Mouse (Mus musculus) liver, embryonic 16.5 days (tissue): ENCODE measurements around the gene Top2a. TPM values are rescaled to one million over a fixed set of nuclear protein-coding genes. Genes with fewer than 3 reads are reported as not detected.

Source experiments
- ATAC-seq: fragments of 200-750 bp; cut with Nextera tagmentation; 2 replicates; pipeline ENCODE4 v1.8.0; 2017; ENCODE audit warnings: low read depth, mild to moderate bottlenecking, moderate number of reproducible peaks, moderate library complexity
- H3K27ac ChIP-seq: fragments of 300-500 bp; sonication (generic); 2 replicates; pipeline ENCODE4 v1.5.1; 2014; ENCODE audit warnings: mild to moderate bottlenecking, low read length
- H3K27me3 ChIP-seq: fragments of 300-500 bp; sonication (generic); 2 replicates; pipeline ENCODE4 v1.6.1; 2014; ENCODE audit warnings: low read depth, low read length, mixed read lengths; ENCODE audit not compliant: control insufficient read depth, insufficient read depth
- H3K36me3 ChIP-seq: fragments of 300-500 bp; sonication (generic); 2 replicates; pipeline ENCODE4 v1.6.1; 2014; ENCODE audit warnings: mild to moderate bottlenecking; ENCODE audit not compliant: control insufficient read depth, insufficient read depth
- H3K4me1 ChIP-seq: fragments of 300-500 bp; sonication (generic); 2 replicates; pipeline ENCODE4 v1.6.1; 2014; ENCODE audit warnings: low read depth, low read length, mixed read lengths; ENCODE audit not compliant: control insufficient read depth
- H3K4me2 ChIP-seq: fragments of 300-500 bp; sonication (generic); 2 replicates; pipeline ENCODE4 v1.6.1; 2014; ENCODE audit warnings: low read depth, low read length, mixed read lengths
- H3K4me3 ChIP-seq: fragments of 300-500 bp; sonication (generic); 2 replicates; pipeline ENCODE4 v1.5.1; 2014; ENCODE audit warnings: low read depth, mild to moderate bottlenecking, low read length
- H3K9ac ChIP-seq: fragments of 300-500 bp; sonication (generic); 2 replicates; pipeline ENCODE4 v1.6.1; 2014; ENCODE audit warnings: low read depth, low read length
- H3K9me3 ChIP-seq: fragments of 300-500 bp; sonication (generic); replicated peaks from 2 replicates; pipeline ENCODE4 v1.6.1; 2016; ENCODE audit warnings: low read length; ENCODE audit not compliant: control insufficient read depth
- WGBS: fragments of 180-500 bp; shearing (Covaris S2); extraction: QIAGEN DNeasy Blood & Tissue Kit; methylation state at CpG from one replicate; pipeline ENCODE4 v1.1.7; 2014; ENCODE audit not compliant: insufficient replicate concordance; 5-methylcytosine and 5-hydroxymethylcytosine counted together
- polyA plus RNA-seq: library from polyadenylated mRNA; unstranded; fragments of >200 nt; fragmentation: Nextera tagmentation; extraction: Ambion mirVana; gene quantifications from 2 replicates; pipeline ENCODE4 v1.2.1, GENCODE M21; 2015

The Top2a gene
- polyA plus RNA-seq, 1 experiment from 2014 or later = 189 TPM

GRCm38 (mm10) chr11:98981997-98982772, 41.8 kb downstream of the Top2a start:
- H3K9me3 ChIP-seq = no peaks in the 10 kb centered on the region
- WGBS = under 1% methylated on average over 88 of the region's 94 CpGs

GRCm38 (mm10) chr11:98981289-98981996, 42.5 kb downstream of the Top2a start:
- Histone ChIP-seq H3K27ac (no peak overlapping the region), H3K9me3 (no peaks in the 10 kb centered on the region), H3K36me3 (no peaks in the 10 kb centered on the region), H3K9ac (no peak overlapping the region), H3K27me3 (peaks cover 51% of the 10 kb centered on the region), H3K4me2 (peak overlapping the region; percentile 68), H3K4me3 (peak overlapping the region; percentile 50), H3K4me1 (no peaks in the 10 kb centered on the region)
- ATAC-seq = no peak
- 36% methylated on average over 20 of the region's 20 CpGs for WGBS

More at GRCm38 (mm10) chr11:98981997-98982772, 41.8 kb downstream of the Top2a start:
- Histone ChIP-seq H3K27ac (no peak overlapping the region), H3K36me3 (no peaks in the 10 kb centered on the region), H3K4me3 (peak overlapping the region; percentile 50), H3K9ac (no peak overlapping the region), H3K4me2 (peak overlapping the region; percentile 68), H3K4me1 (no peaks in the 10 kb centered on the region), H3K27me3 (peaks cover 51% of the 10 kb centered on the region)
- ATAC-seq = 0 out of 2 replicates have a peak, but pooled peaks have one; percentile 32

GRCm38 (mm10) chr11:98979356-98979755, 44.6 kb downstream of the Top2a start:
- no peak for ATAC-seq
- Histone ChIP-seq H3K4me1 (no peaks in the 10 kb centered on the region), H3K27ac (no peak overlapping the region), H3K36me3 (no peaks in the 10 kb centered on the region), H3K4me2 (no peak overlapping the region), H3K4me3 (no peak overlapping the region), H3K9me3 (no peaks in the 10 kb centered on the region), H3K27me3 (peaks cover 47% of the 10 kb centered on the region), H3K9ac (no peak overlapping the region)
- WGBS = 56% methylated on average over 4 of the region's 5 CpGs

- Histone ChIP-seq H3K4me3 (no peak overlapping the region), H3K36me3 (no peaks in the 10 kb centered on the region), H3K27me3 (peaks cover 41% of the 10 kb centered on the region), H3K27ac (no peak overlapping the region), H3K9me3 (no peaks in the 10 kb centered on the region), H3K9ac (no peak overlapping the region), H3K4me1 (no peaks in the 10 kb centered on the region), H3K4me2 (no peak overlapping the region)
- ATAC-seq = no peak
- WGBS = 56% methylated on average over 15 of the region's 15 CpGs
Observed at GRCm38 (mm10) chr11:98978526-98979148, 45.4 kb downstream of the Top2a start.

GRCm38 (mm10) chr11:98974871-98975719, 48.9 kb downstream of the Top2a start:
- Histone ChIP-seq H3K27me3 (peaks cover 7% of the 10 kb centered on the region; the same call in 1 of the 2 replicates), H3K9me3 (no peaks in the 10 kb centered on the region), H3K4me2 (no peak overlapping the region), H3K9ac (no peak overlapping the region), H3K36me3 (0 out of 2 replicates have a peak, but pooled peaks cover 2% of the 10 kb centered on the region), H3K4me1 (no peaks in the 10 kb centered on the region), H3K27ac (no peak overlapping the region), H3K4me3 (no peak overlapping the region)
- no peak for ATAC-seq
- 48% methylated on average over 5 of the region's 5 CpGs for WGBS

GRCm38 (mm10) chr11:98974213-98974612, 49.8 kb downstream of the Top2a start:
- Histone ChIP-seq H3K27ac (no peak overlapping the region), H3K27me3 (peaks cover 4% of the 10 kb centered on the region), H3K9me3 (no peaks in the 10 kb centered on the region), H3K9ac (no peak overlapping the region), H3K36me3 (0 out of 2 replicates have a peak, but pooled peaks cover 2% of the 10 kb centered on the region), H3K4me3 (no peak overlapping the region), H3K4me2 (no peak overlapping the region), H3K4me1 (no peaks in the 10 kb centered on the region; the same call in 1 of the 2 replicates)
- ATAC-seq = no peak
- 67% methylated on average over 6 of the region's 6 CpGs for WGBS

GRCm38 (mm10) chr11:98973584-98973983, 50.4 kb downstream of the Top2a start:
- H3K27ac ChIP-seq = no peak overlapping the region
- H3K36me3 ChIP-seq = 0 out of 2 replicates have a peak, but pooled peaks cover 2% of the 10 kb centered on the region
- H3K4me2 ChIP-seq = no peak overlapping the region
- peaks cover 2% of the 10 kb centered on the region; the same call in 1 of the 2 replicates for H3K4me1 ChIP-seq
- 82% methylated on average over 14 of the region's 14 CpGs for WGBS
- H3K4me3 ChIP-seq = no peak overlapping the region
- peaks cover 7% of the 10 kb centered on the region for H3K27me3 ChIP-seq
- no peaks in the 10 kb centered on the region for H3K9me3 ChIP-seq
- ATAC-seq = no peak
- no peak overlapping the region for H3K9ac ChIP-seq

GRCm38 (mm10) chr11:98972801-98973360, 51.1 kb downstream of the Top2a start:
- no peak overlapping the region for H3K9ac ChIP-seq
- peaks cover 2% of the 10 kb centered on the region for H3K4me1 ChIP-seq
- H3K4me2 ChIP-seq = no peak overlapping the region
- no peak overlapping the region for H3K4me3 ChIP-seq
- 68% methylated on average over 9 of the region's 9 CpGs for WGBS
- H3K27me3 ChIP-seq = peaks cover 8% of the 10 kb centered on the region
- H3K27ac ChIP-seq = no peak overlapping the region
- H3K36me3 ChIP-seq = 0 out of 2 replicates have a peak, but pooled peaks cover 2% of the 10 kb centered on the region
- no peaks in the 10 kb centered on the region for H3K9me3 ChIP-seq
- no peak for ATAC-seq
